Mouse (Mus musculus) cerebellum, adult 8-10 months (tissue): ENCODE data around the gene Aasdhppt.

ENCODE experiments used
- DNase-seq: peaks from one replicate; pipeline ENCODE4 v3.0.0; 2022

The Aasdhppt gene

DNA sequence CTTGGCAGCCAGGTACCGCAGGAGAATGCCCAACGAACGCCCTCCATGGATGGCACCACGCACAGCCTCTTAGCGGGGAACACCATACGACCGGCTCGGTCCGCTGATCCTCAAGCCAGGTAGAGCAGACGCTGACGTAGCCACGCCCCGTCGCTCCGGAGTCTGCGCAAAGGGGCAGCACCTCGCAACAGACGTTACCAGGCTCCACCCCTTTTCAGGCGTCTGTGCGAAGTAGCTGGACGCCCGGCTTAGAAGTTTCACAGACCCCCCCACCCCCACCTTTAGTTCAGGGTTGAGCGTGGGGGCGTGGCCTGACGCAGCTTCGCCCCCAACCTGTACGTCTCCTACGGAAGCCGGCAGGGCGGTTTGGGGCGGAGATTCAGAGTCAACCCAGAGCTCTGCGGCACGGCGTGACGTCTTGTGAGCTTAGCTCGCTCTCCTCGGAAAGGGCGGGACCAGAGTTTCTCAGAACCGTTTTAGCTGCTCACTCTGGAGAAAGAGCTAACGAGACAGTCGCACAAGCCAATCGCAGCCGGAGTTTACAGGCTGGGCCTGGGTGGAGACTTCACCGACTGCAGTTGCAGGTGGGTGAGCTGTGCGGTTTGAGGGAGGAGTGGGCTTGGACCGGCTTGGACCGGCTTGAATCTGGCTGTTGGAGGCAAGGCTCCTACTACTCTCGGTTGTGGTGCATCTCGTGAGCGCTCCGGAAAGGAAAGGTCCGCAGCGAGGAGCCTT lies at the start of gene Aasdhppt, which contains the start of gene Kbtbd3:
Gene Aasdhppt (minus strand): TSS at position 121 of the 735 bp plus-strand sequence.
Gene Kbtbd3 (plus strand): TSS at position 483 of the 735 bp plus-strand sequence.
- DNase-seq = peak; percentile 97

DNA sequence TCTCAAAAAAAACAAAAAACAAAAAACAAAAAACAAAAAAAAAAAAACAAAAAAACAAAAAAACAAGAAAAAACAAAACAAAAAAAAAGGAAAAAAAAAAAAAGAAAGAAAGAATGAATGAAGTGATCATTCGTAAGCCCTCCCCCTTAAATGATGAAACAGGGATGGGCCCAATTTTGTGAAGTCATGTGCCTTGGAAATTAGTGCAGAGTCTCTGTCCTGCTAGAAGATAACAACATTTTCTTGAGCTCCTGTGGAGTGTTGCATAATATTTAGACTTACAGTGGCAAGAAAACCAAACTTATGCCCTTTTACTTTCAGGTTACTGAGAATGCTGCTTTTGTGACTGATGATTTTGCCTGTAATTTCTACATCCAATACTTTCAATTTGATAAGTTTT lies 43.9 kb upstream of the Aasdhppt start:
- DNase-seq = no peak

DNA sequence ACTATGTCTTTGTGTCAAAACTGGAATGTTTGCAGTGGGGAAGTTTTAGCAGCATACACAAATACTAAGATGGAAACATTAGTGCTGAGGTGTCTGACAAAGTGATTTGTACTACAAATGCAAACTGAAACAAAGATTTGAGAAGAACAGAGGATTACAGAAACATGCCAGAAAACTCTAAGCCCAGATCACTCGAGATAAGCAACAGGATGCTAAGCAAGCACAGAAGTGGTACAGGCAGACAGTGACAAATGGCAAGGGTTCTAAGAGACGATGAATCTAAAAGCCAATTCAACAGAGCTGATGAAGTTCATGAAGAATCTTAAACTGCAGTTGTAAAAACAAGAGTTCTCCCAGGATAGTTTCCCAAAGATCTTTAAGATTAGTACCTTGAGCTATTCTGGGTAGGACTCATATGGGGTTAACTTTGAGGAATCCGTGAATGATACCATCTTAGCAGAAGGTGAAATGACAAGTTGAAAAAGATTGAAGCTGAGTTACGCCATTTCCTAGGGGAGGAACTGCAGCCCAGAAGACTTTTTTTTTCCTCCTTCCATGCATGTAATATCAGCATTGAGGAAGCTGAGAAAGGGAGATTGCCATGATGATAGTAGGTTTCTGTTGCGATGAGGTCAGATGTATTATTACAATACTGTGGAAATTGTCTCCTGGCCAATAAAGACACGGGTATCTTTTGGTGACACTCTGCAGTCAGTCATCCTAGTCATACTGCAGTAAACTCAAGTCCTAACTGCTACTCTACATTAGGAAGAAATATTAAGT lies 9.9 kb upstream of the Aasdhppt start:
- DNase-seq = no peak

DNA sequence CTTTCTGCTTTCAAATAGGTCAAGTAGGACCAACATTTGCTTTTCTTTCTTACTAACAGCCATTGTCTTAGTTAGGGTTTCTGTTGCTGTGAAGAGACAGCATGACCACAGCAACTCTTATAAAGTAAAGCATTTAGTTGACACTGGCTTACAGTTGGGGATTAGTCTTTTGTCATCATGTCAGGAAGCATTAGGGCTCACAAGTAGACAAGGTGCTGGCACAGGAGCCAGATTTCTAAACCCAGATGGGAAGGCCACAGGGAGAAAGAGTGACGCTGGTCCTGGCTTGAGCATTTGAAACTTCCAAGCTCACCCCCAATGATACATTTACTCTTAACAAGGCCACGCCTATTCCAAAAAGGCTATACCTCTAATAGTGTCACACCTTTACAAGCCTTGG lies 6.5 kb upstream of the Aasdhppt start:
- no peak for DNase-seq

DNA sequence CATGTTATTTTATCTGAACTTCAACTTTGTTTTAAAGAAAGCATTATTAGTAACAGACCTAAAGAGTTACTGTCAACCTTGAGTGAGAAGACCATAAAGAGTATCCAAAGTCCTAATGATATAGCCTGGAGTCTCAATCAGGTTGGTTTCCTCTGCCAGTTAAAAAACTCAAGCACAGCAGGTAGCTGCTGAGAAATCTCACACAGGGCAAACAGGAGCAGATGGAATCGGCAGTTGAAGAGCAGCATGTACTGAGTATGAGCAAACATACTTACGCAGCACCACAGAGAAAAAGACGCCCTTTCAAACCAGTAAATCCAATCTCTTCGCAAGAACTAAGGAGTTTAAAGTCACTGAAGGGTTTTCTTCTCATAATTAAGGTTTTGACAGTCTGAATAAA lies 4.7 kb upstream of the Aasdhppt start:
- no peak for DNase-seq

DNA sequence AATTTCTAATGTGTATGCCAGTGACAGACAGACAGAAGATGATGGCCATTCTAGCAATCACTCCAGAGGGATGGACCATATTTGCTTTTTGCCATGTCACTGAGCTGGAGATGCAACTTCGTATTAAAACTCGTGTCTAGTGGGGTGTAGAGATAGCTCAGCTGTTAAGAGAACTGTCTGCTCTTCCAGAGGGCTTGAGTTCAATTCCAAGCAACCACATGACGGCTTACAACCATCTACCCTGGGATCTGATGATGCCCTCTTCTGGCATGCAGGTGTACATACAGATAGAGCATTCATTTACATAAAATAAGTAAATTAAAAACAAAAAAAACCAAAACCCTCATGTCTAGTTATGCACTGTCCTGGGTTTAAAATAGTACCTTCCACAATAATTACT lies 1.9 kb upstream of the Aasdhppt start:
- no peak for DNase-seq

DNA sequence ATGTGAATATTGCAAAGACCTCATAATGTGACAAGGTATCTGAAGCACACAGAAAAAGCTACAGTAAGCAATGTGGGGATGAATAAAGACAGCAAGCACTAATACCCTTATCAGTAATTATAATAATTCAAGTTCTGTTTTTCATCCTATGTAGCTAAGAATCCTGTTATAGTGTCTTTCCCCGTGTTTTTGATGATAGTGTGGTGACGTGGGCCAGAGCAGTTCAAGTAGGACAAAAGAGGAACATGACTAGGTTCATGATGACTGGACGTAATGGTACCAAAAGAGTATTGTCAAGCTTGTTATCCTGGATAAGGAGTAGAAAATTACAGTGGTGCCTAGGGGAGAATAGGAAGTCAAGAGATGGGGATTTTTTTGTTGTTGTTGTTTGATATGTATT lies 1.4 kb upstream of the Aasdhppt start:
- no peak for DNase-seq

DNA sequence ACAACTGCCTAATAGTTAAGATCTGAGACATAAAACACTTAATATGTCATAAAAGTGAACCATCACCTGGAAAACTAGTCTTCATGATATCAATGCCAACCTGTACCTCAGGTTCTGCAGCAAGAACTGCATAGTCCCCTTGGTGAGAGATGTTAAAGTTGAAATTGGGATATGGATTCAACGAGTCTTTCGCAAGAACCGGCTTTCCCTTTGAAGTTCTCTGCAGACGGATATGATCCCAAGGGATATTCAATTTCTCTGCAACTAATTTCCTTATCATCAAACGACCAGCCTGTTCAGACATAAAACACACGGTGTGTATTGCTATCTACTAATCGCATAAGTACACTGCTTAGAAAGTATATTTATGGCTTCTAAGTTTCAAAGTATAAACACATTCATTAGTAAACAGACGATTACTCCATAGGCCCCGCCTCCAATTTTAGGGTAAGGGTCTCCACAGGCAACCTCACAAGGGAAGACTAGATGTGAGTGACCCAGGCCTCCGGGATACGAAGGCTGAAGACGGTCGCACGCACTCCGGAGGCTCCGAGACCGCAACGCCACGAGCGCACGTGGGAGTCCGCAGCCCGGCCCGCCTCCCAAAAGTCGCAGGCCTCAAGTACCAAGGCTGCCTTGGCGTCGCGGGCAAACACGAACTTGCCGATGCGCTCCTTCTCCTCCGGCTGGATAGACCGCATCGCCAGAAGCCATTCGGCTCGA lies 482 bp downstream of the Aasdhppt start:
- no peak for DNase-seq

DNA sequence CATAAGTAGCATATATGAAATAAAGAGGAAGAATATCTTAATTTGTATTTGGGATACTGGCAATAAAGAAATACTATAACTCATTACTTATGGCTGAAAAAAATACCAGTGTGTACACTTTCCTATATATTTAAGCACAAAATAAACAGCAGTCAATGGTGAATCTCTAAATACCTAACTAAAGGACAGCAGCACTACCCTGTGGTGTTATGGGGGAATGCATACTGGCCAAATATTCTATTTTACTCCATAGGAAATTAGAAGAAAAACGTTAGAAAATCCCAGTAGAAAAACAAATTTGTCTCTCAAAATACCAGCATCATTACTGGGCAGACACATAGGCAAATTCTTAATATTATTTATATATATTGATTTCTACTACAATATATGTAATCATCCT lies 4.4 kb downstream of the Aasdhppt start:
- DNase-seq = no peak

DNA sequence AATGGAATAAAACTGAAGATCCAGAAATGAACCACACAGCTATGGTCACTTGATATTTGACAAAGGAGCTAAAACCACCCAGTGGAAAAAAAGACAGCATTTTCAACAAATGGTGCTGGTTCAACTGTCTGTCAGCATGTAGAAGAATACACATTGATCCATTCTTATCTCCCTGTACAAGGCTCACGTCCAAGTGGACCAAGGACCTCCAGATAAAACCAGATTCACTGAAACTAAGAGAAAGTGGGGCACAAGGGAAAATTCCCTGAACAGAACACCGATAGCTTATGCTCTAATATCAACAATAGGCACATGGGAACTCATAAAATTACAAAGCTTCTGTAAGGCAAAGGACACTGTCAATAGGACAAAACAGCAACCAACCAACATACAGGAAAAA lies 8.8 kb downstream of the Aasdhppt start:
- DNase-seq = no peak

DNA sequence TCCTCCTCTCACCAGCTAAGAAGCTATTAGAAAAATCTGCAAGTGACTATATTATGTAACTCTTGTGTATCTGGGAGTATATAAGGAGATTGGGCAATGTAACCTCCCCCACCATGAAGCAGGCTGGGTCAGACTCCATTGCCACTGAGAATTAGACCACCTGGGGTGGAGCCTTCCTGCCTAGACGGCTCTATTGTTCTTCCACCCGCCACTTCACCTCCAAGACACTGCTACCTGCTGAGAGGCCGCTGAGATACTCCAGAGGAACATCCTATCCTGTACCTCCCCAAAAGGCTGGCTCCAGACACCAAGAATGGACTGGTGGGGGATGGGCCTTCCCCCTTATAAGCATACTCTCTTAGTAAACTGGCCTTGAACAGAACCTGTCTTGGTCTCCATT lies 25.4 kb downstream of the Aasdhppt start:
- no peak for DNase-seq

DNA sequence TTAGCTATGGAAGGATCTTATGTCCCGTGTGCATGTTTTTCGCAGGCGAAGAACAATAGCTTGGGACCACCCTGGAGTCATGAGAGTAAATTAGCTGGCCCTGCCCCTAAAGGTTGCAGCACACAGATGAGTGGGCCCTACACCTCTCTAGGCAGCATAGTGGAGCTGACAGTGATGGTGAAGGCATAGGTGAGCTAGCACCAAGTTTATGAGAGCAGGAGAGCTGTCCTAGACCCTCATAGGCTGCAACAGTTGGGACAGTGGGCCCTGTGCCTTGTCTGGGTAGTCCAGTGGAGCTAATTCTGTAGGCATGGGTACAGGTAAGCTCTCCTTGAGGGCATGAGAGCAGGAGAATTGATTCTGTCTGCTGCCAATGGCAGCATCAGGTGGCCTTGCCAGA lies 42.4 kb downstream of the Aasdhppt start:
- DNase-seq = no peak

DNA sequence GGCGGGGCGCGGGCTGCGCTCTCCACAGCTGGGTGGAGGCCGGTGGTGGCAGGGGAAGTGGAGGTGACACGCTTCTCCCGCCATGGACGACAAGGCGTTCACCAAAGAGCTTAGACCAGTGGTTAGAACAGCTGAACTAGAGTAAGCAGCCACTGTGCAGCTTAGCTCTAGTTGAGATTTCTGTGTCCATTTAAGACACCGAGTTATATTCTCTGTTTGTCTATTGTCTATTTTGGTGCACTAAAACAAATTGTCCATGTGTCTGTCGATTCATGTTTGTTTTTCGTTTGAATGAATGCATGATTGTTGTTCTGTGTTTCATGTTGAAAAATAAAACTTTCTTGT lies 48.6 kb downstream of the Aasdhppt start:
- no peak for DNase-seq

DNA sequence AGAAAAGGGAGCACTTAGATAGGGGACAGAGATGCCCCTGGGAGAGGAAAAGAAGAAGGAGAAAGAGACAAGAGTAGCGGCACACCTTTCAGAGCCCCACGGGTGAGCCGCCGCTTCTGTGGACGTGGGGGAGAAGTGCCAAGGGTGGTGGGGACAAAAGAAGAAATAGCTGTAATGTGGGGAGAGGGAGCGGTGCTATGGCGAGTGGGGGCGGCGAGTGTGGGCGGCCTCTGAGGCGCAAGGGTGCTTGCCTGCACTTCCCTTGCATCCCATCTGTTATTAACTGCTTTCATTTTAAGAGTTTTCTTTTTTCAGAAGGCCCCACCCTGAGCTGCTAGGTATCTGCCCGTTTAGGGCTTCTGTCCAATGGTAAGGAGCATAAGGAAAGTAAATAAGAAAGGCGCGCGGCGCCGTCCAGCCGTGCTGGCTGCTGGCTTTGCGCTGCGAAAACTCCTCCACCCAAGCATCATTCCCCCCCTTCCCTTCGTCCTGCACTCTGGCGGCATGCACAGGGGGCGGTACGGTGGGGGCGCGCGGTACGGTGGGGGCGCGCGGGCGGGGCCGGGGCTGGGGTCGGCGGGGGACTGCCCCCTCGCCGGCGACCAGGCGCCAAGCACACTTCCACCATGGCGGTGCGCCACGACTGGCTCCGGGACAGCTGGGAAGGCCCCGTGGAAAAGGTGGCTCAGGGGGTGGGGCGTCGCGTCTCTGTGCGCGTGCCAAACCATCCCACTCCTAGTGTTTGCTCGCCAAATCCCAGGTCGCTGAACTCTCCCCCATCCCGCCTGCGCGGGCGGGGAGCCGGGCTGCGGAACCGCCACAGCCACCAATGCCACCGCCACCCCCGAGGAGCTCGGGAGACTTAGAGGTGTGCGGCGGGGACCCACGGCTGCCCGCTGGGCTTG lies 49.2 kb downstream of the Aasdhppt start:
- DNase-seq = peak; percentile 5

DNA sequence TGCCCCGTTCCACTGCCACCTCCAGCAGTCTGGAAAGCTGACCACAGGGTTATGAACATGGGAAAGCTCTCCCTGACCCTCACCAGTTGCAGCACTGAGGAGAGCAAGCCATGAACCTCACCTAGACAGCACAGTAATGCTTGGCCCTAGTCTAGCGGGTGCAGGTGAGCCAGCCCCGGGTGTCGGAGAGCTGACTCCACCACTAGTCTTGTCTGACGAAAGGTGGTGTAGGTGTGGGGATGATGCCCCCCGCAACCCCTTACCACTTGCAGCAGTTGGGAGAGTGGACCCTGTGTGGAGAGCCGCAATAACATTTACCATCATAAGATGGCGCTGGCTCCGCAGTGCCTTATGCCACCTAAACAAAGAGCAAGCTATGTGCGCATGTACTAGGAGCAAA lies 50.2 kb downstream of the Aasdhppt start:
- no peak for DNase-seq
